Mouse (Mus musculus): ENCODE results near the gene Agbl3.

- TF ChIP-seq CTCF (conservative IDR thresholded peaks at IDR 0.05; ENCODE audit: low read length) (no peak), NANOG (IDR thresholded peaks at IDR 0.05; ENCODE audit: borderline replicate concordance, low read length) (no peak)
Measured at GRCm38 (mm10) chr6:34770491-34770890, 9.7 kb upstream of the Agbl3 start.

Data from E14TG2a.4 (cell line).